In genomic region chr16:8829564-8830359, GRCm38 (mm10) we compare ENCODE assay signal across 8 mouse cellular contexts. TPM values are rescaled to one million over a fixed set of nuclear protein-coding genes. Genes with fewer than 3 reads are reported as not detected.
DNase-seq lines count a peak whose midpoint lies in the region; ATAC-seq lines count a peak whose summit lies in the region.

TSS of gene 1810013L24Rik (plus strand) at chr16:8830100.

- H3K4me2 ChIP-seq in hindbrain, embryonic 12.5 days (replicated peaks), result peak within 1 kb of the TSS; percentile 95

- H3K27me3 ChIP-seq in hindbrain, embryonic 12.5 days, result no peaks in the 10 kb centered on the region

- peak; percentile 99 for DNase-seq in NIH3T3 (ENCODE audit: low read depth)
- DNase-seq in cerebellum, postnatal 10 days, result peak; percentile 98 to 99
- peak; percentile 98 to 99 for DNase-seq in frontal cortex, postnatal 10 days (ENCODE audit: low spot score in 2 of 2)
- peak; percentile 96 to 99 for DNase-seq in layer of hippocampus, postnatal 14 days (ENCODE audit: low spot score in 2 of 2)
- DNase-seq in lung, postnatal 14 days, result peak; percentile 97
- peak; percentile 94 for DNase-seq in retina, adult 2 months (ENCODE audit: low read depth, low spot score)
- DNase-seq in thymus, postnatal 36 days, result peak; percentile 95 to 98

- peak; percentile 95 for ATAC-seq in hindbrain, embryonic 12.5 days (ENCODE audit: low FRiP score)

- peaks cover 14% of the 10 kb centered on the region; the same call in 1 of the 2 replicates for H3K36me3 ChIP-seq in hindbrain, embryonic 12.5 days

- H3K4me1 ChIP-seq in hindbrain, embryonic 12.5 days, result peaks cover 23% of the 10 kb centered on the region

- WGBS in hindbrain, embryonic 12.5 days, result under 1% methylated on average over 76 of the region's 80 CpGs

- peak within 1 kb of the TSS; percentile 97 for H3K27ac ChIP-seq in hindbrain, embryonic 12.5 days

- no peaks in the 10 kb centered on the region for H3K9me3 ChIP-seq in hindbrain, embryonic 12.5 days (replicated peaks)

- H3K9ac ChIP-seq in hindbrain, embryonic 12.5 days, result peak within 1 kb of the TSS; percentile 99

- H3K4me3 ChIP-seq in hindbrain, embryonic 12.5 days, result peak within 1 kb of the TSS; percentile 99

RNA-seq across cellular contexts. Expression of gene 1810013L24Rik, which starts in this region (rescaled TPM):
- 45.1 and 45.9 TPM in 2 replicates for polyA plus RNA-seq in hindbrain, embryonic 12.5 days (2016; fragmentation: Nextera tagmentation; extraction: Ambion mirVana)
- total RNA-seq in layer of hippocampus, postnatal 14 days (2021), result 100 to 1,000 TPM; 112 to 121 TPM

Comparison
In these comparisons a context has a peak if more than half of its experiments do, and no peak if none do; other contexts are left out.
1. Peak in every context shown above with its lines: DNase-seq, ATAC-seq, H3K4me3 ChIP-seq and H3K27ac ChIP-seq.